Mouse (Mus musculus) hindlimb bud, embryonic 11.5 days (tissue): ENCODE measurements around the gene Ucp2.

Experiments
- DNase-seq: peaks from one replicate; pipeline ENCODE4 v3.0.0-alpha.2; 2012; ENCODE audit warnings: low read depth, low spot score; ENCODE audit errors: extremely low spot score

Ucp2 gene

DNA sequence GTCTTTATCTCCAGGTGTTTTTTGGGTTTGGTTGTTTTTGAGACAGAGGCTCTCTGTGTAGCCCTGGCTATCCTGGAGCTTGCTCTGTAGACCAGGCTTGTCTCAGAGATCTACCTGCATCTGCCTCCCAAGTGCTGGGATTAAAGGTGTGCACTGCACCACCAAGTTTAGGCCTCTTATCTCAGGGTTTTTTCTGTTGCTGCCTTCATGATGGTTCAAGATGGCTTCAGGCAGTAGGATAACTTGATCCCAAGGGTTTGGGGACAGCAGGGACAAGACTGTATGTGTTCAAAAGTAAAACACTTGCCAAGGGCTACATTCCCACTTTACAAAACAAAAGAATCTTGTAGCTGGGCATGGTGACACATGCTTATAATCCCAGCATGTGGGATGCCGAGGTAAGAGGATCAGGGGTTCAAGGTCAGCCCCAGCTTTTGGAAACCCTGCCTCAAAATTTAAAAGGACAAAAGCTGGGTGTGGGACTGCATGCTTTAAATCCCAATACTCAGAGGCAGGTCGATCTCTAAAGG lies 8.8 kb downstream of the Ucp2 start:
- no peak for DNase-seq

DNA sequence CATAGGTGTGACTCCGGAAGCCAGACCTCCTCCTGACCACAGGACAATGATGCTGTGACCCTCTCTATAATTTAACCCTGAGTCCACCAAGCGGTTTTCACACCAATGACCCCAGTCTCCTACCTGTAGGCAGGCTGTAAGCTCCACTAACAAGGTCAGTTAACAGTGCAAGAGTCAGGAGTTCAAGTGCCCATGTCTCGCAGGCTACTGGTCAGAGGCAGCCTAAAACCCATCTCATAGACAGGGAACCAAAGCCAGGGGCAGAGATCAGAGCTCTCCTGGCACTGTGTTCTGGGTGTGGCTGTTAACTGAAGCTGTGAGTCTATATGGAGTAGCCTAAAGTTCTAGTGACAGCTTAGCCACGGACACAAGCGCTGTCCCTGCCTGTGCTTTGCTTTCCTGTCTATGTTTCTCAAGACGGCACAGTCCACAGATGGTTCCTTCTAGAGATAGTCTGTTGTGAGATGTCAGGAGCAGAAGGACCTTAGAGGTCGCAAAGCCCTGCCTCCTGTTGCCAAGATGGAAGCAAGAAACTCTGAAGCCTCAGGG lies 9.3 kb downstream of the Ucp2 start:
- no peak for DNase-seq

DNA sequence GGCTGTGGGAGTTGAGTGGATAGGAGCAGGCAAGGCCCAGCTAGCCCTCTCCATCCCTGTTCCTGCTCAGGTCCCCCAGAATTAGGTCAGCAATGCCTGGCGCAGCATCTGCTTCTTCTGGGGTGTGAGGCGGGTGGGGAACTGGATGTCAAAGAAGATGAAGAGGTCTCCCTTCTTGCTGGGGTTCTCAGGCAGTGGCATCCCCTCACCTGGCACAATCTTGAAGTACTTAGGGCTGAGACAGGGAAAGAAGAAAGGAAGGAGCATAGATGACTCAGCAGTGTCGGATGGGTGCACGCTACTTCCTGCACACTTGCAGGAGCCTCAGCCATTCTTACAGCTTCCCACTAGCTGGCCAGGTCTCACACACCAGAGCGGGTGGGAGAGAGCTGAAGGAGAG lies 9.9 kb downstream of the Ucp2 start:
- no peak for DNase-seq

DNA sequence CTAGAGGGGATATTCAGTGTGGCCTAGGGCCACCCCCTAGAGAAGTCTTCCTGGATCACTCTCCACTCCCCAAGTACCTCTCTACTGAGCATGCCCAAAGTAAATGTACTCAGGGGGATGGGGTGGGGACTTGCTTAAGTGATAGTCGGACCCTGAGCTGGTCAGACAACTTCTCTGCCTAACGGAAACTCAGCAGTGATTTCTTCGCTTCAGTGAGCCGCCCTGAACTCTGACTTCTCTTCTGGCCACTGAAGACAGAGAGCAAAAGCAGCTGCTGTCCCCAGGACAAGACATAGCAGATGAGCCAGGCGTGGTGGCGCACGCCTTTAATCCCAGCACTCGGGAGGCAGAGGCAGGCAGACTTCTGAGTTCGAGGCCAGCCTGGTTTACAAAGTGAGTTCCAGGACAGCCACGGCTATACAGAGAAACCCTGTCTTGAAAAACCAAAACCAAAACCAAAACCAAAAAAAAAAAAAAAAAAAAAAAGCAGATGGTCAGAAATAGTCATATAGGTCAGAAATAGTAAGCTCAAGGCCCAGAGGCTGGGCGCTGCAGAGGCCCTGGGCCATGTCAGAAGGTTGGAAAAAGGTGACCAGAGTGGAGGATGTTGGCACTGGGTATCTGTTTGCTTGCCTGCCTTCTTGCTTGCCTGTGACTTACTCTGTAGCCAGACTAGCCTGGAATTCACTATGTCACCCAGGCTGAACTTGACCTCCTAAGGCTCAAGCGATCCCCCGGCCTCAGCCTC lies 11.8 kb downstream of the Ucp2 start:
- DNase-seq, result no peak

DNA sequence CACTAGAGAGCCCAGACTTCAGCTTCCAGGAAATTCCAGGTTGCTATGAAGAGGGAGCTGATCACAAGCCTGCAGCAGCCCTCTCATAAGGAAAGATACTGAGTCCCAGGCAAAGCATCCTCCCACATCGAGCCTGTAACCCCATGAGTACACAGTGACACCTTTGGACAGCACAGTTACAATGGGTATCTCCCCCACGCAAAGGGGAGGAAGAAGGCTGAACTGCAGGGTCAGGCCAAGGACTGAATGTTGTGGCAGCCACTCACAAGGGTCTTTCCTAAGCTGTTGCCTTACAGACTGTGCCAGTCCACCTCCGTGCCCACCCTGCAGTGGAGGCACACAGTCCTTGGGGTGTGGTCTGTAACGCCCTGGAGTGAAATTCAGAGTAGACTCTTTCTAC lies 13.4 kb downstream of the Ucp2 start:
- DNase-seq, result no peak

DNA sequence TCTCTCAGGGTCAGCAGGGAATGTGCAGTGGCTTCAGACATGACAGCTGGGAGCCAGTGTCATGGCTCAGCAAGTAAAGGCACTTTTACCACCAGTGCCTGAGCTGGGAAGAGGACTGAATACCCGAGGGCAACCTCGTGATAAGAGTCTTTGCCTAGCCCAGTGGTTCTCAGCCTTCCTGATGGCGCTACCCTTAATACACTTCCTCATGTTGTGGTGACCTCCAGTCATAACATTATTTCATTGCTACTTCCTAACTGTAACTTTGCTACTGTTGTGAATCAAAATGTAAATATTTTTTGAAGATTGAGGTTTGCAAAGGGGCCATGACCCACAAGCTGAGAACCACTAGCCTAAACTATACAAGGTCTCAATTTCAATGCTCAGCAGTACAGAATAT lies 15.5 kb downstream of the Ucp2 start:
- DNase-seq, result no peak

DNA sequence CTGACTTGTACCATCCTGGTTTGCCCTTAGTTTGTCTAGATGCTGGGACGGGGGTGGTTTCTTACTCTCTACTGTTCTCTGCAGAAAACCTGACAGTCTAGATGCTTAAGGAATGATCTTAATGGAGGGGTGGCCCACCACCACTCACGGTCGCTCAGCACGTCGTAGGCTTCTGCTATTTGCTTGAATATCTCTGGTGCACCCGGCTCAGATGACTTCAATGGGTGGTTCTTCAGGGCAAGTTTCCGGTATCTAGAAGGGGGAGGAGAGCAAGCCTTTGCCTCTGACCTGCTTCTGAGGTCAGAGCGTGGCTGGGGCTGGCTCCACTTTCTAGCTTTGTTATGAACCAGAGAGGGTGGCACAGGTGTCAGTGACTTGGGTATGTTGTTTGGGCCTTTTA lies 18.5 kb downstream of the Ucp2 start:
- DNase-seq, result no peak

DNA sequence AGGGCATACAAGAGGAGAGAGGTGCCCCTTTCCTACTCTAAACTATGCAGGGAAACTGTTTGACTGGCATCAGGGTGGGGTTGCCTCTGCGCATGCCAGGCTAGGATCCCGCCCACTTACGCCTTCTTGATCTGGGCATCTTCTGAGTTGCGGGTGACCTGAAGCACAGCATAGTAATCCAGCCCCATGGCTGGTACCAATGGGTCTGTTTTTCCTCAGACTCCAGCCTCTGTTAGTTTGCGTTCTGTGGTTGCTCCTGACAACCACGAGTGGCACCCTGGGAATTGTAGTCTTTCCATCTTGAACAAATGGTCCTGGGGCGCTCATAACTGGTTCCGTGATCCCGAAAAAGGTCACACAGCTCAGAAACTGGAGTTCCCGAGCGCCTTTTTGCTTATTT lies 21.4 kb downstream of the Ucp2 start, which contains the start of gene Dnajb13:
TSS of gene Dnajb13 (minus strand) at position 388 of the 400 bp plus-strand sequence.
- DNase-seq, result no peak

DNA sequence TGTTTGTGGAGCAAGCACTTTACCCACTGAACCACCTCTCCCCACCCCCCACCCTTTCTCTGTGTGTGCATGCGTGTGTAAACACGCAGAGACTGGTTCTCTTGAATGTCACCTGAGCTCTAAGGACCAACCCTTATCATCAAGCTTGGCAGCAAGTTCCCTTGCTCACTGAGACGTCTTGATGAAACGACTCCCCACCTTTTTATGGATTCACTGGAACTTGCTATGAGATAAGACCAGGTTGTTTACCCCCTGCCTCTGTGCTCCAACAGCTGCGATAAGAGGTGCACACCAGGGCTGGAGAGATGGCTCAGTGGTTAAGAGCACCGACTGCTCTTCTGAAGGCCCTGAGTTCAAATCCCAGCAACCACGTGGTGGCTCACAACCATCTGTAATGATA lies 27.1 kb downstream of the Ucp2 start:
- DNase-seq, result no peak

DNA sequence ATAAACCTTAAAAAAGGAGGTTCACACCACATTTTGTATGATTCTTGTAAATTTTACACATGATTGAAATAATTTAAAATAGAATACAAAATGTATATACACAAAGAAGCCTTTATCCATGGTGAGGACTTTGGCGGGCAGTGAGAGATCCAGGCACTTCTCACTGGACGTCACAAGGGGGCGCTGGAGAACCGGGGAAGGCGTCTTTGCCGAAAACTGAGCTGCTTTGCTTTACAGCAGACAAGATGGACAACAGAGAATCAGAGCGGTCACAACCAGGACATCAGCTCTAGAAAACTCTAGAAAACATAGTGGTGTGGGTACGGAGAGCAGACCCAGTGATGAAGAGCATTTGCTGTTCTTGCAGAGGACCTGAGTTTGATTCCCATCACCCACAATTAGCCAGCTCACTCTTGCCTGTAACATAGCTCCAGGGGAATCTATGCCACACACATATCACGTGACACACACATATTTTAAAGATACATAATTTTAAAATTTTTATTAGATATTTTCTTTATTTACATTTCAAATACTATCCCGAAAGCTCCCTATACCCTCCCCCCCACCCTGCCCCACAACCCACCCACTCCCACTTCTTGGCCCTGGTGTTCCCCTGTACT lies 27.6 kb downstream of the Ucp2 start:
- DNase-seq, result peak; percentile 35

DNA sequence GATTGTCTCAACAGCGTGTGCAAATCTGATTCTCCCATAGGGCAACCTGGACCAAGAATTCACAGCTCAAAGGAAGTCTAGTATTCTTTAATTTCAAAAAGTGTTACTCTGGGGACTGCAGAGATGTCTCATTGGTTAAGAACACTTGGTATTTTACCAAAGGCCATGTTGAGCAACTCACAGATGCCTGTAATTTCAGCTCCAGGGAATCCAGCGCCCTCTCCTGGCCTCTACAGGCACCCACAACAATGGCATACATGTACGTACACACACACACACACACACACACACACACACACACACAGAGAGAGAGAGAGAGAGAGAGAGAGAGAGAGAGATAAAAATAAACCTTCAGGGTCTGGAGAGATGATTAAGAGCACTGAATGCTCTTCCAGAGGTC lies 29.1 kb downstream of the Ucp2 start:
- DNase-seq, result no peak

DNA sequence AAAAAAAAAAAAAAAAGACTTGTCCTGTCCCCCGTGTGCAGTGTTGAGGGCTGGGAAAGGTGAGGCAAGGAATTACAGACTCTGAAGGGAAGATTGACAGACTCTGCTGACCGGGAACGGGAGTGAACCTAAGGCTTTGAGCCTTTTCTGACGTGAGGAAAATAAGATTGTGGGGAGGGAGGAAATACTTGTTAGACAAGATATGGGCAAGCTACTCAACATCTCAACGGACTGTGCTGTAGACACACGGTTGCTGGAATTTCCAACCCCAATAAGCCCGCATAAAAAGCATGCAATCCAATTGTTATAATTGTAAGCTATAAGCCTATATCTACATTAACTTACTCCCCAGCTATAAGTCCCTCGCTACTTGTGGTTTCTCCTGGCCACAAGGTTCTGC lies 31.5 kb downstream of the Ucp2 start:
- DNase-seq, result no peak

DNA sequence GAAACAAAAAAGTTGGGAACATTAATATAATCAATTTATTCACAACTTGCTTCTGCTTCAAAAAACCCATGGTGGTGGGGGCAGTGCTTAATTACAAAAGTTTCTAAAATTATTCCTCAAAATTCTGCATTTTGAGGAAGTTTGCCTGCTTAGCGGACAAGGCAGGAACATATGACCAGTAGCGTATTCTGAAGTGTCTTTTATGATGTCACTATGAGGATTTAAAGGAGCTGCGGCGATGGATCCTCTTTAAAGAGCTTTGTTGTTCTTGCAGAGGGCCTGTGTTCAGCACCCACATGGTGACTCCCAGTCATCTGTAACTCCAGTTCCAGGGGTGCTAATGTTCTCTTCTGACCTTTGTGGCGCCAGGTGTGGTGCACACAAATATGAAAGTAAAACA lies 37.6 kb downstream of the Ucp2 start:
- DNase-seq, result no peak

DNA sequence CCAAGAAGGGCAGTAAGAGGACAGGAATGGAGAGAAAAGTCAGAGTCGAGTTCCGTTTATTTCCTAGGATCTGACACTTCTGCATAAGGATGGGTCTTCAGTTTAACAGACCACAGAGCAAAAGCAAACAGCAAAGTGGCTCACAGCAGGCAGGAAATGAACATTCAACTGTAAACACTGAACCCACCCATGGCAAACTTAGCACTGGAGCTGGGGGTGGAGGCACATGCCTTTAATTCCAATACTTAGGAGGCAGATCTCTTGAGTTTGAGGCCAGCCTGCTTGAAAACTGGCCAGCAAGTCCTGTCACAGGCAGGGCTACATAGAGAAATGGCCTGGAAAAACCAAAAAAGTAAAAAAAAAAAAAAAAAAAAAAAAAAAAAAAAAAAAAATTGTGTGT lies 40.4 kb downstream of the Ucp2 start:
- no peak for DNase-seq

DNA sequence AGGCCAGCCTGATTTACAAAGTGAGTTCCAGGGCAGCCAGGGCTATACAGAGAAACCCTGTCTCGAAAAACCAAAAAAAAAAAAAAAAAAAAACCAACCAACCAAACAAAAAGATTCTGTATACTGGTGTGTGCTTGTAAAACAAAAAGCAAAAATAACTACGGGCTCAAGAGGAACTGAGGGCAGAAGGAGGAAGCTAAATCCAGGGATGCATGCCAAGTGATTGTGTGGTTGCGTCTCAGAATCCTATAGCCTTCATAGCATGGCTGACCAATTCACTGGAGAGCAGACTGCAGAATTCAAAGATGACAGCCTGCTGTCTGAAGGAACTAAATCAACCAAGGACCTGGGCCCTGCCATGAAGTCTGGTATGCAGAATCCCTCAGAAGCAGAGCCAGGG lies 41.1 kb downstream of the Ucp2 start:
- no peak for DNase-seq

DNA sequence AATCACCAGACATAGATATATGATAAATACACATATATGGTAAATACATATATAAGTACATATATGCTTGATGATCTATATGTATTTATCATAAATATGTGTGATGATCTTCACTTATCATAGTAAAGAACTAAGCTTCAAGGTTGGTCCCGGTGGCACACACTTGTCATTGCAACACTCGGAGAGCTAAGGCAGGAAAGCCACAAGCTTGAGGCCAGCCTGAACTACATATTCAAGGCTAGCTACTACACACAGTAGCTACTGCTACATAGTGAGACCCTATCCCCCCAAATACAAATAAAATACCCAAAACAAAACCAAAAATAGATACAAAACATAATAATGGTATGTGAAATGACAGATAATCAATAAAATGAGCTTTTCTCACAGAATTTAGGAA lies 42.7 kb downstream of the Ucp2 start:
- DNase-seq, result no peak

DNA sequence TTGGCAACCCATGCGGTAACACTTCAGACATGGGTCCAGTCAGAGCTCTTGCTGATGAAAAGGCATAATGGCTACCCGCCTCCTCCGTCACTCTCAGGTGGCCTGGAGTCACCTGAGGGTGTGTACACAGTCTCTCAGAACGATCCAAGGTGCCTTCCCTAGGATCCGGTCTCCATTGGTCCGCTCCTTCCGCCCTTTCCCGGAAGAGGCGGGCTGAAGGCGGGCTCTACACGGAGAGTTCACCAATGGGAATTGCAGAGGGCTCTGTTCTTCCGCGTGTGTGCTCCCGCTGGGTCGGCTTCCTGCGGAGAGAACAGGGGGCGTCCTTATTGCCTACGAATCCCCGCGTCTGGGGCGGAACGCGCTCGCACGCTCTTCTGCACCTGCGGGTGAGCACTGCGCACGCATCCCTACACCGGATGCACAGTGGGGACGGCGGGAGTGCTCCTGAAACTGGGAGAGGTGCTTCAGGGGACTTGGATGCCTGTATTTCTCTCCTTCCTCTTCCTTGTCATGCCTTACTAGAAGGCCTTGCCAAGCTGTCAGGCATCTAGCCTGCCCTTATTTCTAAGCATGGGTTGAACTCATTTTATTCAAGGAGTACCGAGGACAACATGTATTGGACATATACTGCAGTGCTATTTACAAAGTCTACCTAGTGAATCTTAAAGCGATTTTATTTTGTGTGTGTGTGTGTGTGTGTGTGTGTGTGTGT lies 43.8 kb downstream of the Ucp2 start, which contains the start of gene Coa4:
TSS of gene Coa4 (plus strand) at position 268 of the 715 bp plus-strand sequence.
- DNase-seq, result peak; percentile 67

DNA sequence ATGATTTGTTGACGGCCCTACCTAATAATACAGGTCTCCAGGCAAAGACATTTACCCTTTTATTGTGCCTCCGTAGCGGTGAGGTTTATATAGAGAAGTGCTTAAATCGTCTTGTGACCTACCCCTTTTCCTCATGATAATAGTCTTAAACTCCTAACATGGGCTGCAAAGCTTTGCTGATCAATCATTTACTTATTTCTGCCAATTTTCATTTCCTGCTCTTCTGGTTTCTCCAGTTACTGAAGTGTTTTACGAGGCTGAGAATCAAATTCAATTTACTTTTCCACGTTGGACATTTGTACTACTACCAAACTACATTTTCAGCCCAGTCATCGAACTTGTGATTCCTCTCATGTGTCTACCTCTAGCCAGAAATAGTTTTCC lies 44.4 kb downstream of the Ucp2 start:
- DNase-seq, result no peak

DNA sequence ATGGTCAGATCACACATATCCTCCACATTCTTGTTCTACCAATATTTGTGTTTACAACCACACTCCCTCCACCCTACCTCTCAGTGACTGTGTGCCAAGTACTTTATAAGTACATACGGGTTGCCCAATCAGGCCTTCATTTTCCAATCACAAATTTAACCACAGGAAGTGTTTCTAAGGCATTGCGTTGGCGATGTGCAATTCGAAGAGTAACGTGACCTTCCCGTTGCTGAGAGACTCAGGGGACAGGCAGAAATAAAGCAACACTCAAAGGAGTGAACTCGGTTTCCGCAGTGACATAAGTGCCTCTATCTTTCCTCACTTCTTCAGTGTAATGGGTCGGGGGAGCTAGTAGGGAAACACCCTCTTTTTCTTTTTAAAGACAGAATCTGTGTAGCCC lies 46.4 kb downstream of the Ucp2 start:
- DNase-seq, result no peak

DNA sequence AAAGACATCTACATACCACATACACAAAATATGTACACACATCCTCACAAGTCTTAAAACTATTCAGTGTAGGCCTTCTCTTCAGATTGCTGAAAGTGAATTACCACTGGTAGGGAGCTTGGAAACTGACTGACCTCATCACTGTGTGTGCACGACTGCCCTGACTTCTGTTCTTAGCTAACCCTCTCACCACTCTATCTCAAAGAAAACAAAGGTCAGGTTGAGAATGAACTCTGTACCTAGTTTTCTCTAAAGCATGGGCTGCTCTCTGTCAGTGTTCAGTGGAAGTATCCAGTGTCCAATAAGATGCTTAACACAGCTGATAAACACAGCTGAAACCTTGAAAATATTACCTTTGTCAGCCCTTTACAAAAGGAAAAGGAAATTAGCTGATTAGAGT lies 51.3 kb downstream of the Ucp2 start:
- DNase-seq, result no peak

DNA sequence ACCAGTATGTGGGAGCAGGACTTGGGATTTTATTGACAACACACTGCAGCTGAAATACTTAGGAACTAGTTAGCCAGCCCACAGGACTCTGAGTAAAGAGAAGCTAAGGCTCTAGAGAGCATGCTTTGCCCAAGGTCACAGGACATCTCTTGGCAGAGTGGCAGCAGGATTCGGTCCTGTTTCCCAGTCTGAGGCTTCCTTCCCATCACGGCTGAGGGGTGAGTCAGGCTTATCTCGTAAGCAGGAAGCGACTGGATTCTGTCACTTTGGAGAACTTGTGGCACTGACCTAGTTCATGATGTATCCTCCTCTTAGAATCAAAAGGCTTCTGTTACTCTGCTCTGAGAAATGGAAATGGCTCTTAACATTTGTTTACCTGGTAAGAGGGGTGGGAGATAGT lies 54.5 kb downstream of the Ucp2 start:
- no peak for DNase-seq

DNA sequence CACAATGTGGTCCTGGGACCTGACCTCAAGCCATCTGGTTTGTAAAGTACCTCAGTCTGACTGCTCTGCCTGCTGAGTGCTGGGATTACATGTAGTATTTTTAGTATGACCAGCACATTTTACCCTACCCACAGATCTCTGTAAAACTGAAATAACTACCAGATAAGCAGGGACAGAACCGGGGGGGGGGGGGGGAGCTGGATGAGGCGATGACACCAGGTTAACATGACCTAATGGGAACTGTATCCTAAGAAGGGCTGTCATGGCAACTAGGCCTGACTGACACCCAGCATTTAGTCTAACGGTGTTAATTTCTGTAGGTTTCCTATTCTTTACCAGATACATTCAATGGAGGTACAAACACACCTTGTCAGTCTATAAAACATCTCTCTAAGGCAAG lies 56.7 kb downstream of the Ucp2 start:
- DNase-seq, result no peak
